ENCODE assay signal across 20 mouse cellular contexts in the genomic region with DNA sequence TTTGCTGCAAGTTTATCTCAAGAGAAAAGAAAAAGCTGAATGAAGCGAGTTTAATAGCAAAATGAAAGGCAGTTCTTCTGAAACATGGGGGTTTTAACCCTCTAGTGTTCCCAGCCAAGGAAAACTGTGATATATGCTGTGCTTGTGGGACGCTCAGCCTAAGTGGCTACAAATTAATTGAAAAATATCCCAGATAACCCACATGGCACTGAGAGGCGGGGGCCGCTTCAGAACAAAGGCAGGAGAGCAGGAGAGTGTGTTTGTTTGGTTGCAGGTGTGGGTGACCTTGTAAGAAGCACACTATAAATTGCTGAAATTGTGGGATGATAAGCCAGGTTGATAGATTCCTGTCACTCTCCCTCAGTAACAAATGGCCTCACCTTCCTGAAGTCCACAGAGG.
DNase-seq lines count a peak whose midpoint lies in the region; ATAC-seq lines count a peak whose summit lies in the region.
"Had no signal": no experiment of that assay in that cellular context is flagged by ENCODE, and none has a peak within 500 bp of the region (broad histone marks: within the 10 kb centered on the region; RNA-seq: fewer than 3 reads in every experiment).

No protein-coding gene starts in this region.

- peaks cover 17% of the 10 kb centered on the region for H3K4me1 ChIP-seq in forebrain, embryonic 10.5 days
- H3K4me1 ChIP-seq in forebrain, embryonic 11.5 days (replicated peaks; ENCODE audit: control insufficient read depth, insufficient read depth, low read length): no peaks in the 10 kb centered on the region
- peaks cover 10% of the 10 kb centered on the region for H3K4me1 ChIP-seq in hindbrain, embryonic 15.5 days (replicated peaks)
- 0 out of 2 replicates have a peak, but pooled peaks cover 4% of the 10 kb centered on the region for H3K4me1 ChIP-seq in hindbrain, embryonic 12.5 days
- no peaks in the 10 kb centered on the region for H3K4me1 ChIP-seq in midbrain, embryonic 16.5 days (ENCODE audit: control insufficient read depth, insufficient read depth, low read length)
- H3K4me1 ChIP-seq in midbrain, embryonic 13.5 days (replicated peaks): 0 out of 2 replicates have a peak, but pooled peaks cover 6% of the 10 kb centered on the region
- 0 out of 2 replicates have a peak, but pooled peaks cover 3% of the 10 kb centered on the region for H3K4me1 ChIP-seq in neural tube, embryonic 14.5 days (ENCODE audit: control insufficient read depth, insufficient read depth, low read length)

- no peaks in the 10 kb centered on the region for H3K9me3 ChIP-seq in forebrain, embryonic 10.5 days
- no peaks in the 10 kb centered on the region for H3K9me3 ChIP-seq in forebrain, embryonic 11.5 days (ENCODE audit: control insufficient read depth, low read length)
- no peaks in the 10 kb centered on the region for H3K9me3 ChIP-seq in hindbrain, embryonic 15.5 days
- no peaks in the 10 kb centered on the region for H3K9me3 ChIP-seq in hindbrain, embryonic 12.5 days (replicated peaks)
- H3K9me3 ChIP-seq in midbrain, embryonic 16.5 days (replicated peaks; ENCODE audit: control insufficient read depth, low read length, poor library complexity, severe bottlenecking): no peaks in the 10 kb centered on the region
- H3K9me3 ChIP-seq in midbrain, embryonic 13.5 days: no peaks in the 10 kb centered on the region
- H3K9me3 ChIP-seq in neural tube, embryonic 14.5 days (ENCODE audit: control insufficient read depth, low read length): no peaks in the 10 kb centered on the region
- H3K9me3 ChIP-seq: embryonic facial prominence, embryonic 13.5 days had no signal

- 79% methylated on average over 4 of the region's 4 CpGs for WGBS in forebrain, embryonic 10.5 days
- 82% methylated on average over 4 of the region's 4 CpGs for WGBS in forebrain, embryonic 11.5 days
- 57% methylated on average over 4 of the region's 4 CpGs for WGBS in hindbrain, embryonic 15.5 days
- 75% methylated on average over 4 of the region's 4 CpGs for WGBS in hindbrain, embryonic 12.5 days
- 77% methylated on average over 4 of the region's 4 CpGs for WGBS in midbrain, embryonic 16.5 days
- 64% methylated on average over 4 of the region's 4 CpGs for WGBS in midbrain, embryonic 13.5 days
- WGBS in neural tube, embryonic 14.5 days: 69% methylated on average over 4 of the region's 4 CpGs

- H3K4me2 ChIP-seq in forebrain, embryonic 11.5 days (ENCODE audit: low read depth, low read length, severe bottlenecking): no peak overlapping the region
- H3K4me2 ChIP-seq in hindbrain, embryonic 15.5 days: no peak overlapping the region
- no peak overlapping the region for H3K4me2 ChIP-seq in hindbrain, embryonic 12.5 days (replicated peaks)
- H3K4me2 ChIP-seq in midbrain, embryonic 16.5 days (ENCODE audit: low read length): no peak overlapping the region
- no peak overlapping the region for H3K4me2 ChIP-seq in midbrain, embryonic 13.5 days (replicated peaks)
- H3K4me2 ChIP-seq in neural tube, embryonic 14.5 days (ENCODE audit: low read depth, low read length): no peak overlapping the region
- H3K4me2 ChIP-seq: embryonic facial prominence, embryonic 13.5 days had no signal

- H3K4me3 ChIP-seq in forebrain, embryonic 10.5 days: no peak overlapping the region
- no peak overlapping the region for H3K4me3 ChIP-seq in forebrain, embryonic 11.5 days (ENCODE audit: low read depth, low read length)
- H3K4me3 ChIP-seq in hindbrain, embryonic 15.5 days: no peak overlapping the region
- no peak overlapping the region for H3K4me3 ChIP-seq in hindbrain, embryonic 12.5 days
- no peak overlapping the region for H3K4me3 ChIP-seq in midbrain, embryonic 16.5 days (ENCODE audit: low read depth, low read length)
- H3K4me3 ChIP-seq in midbrain, embryonic 13.5 days (replicated peaks): no peak overlapping the region
- no peak overlapping the region for H3K4me3 ChIP-seq in neural tube, embryonic 14.5 days (ENCODE audit: low read depth, low read length)
- H3K4me3 ChIP-seq: embryonic facial prominence, embryonic 13.5 days; gastrocnemius, adult 2 months had no signal

- no peak overlapping the region for H3K9ac ChIP-seq in forebrain, embryonic 11.5 days (ENCODE audit: low read length)
- H3K9ac ChIP-seq in hindbrain, embryonic 15.5 days: no peak overlapping the region
- H3K9ac ChIP-seq in hindbrain, embryonic 12.5 days: no peak overlapping the region
- no peak overlapping the region for H3K9ac ChIP-seq in midbrain, embryonic 16.5 days (ENCODE audit: low read depth, low read length)
- no peak overlapping the region for H3K9ac ChIP-seq in midbrain, embryonic 13.5 days (replicated peaks)
- H3K9ac ChIP-seq in neural tube, embryonic 14.5 days (replicated peaks; ENCODE audit: low read depth, low read length): no peak overlapping the region
- H3K9ac ChIP-seq: embryonic facial prominence, embryonic 13.5 days had no signal

- H3K27me3 ChIP-seq in forebrain, embryonic 10.5 days (ENCODE audit: poor library complexity, severe bottlenecking): no peaks in the 10 kb centered on the region
- no peaks in the 10 kb centered on the region for H3K27me3 ChIP-seq in forebrain, embryonic 11.5 days (ENCODE audit: control insufficient read depth, insufficient read depth, low read length)
- no peaks in the 10 kb centered on the region for H3K27me3 ChIP-seq in hindbrain, embryonic 15.5 days
- H3K27me3 ChIP-seq in hindbrain, embryonic 12.5 days: no peaks in the 10 kb centered on the region
- H3K27me3 ChIP-seq in midbrain, embryonic 16.5 days (ENCODE audit: control insufficient read depth, insufficient read depth, low read depth, low read length): no peaks in the 10 kb centered on the region
- no peaks in the 10 kb centered on the region for H3K27me3 ChIP-seq in midbrain, embryonic 13.5 days
- no peaks in the 10 kb centered on the region for H3K27me3 ChIP-seq in neural tube, embryonic 14.5 days (ENCODE audit: control insufficient read depth, insufficient read depth, low read length)
- H3K27me3 ChIP-seq: embryonic facial prominence, embryonic 13.5 days had no signal

- DNase-seq in forebrain, embryonic 10.5 days (ENCODE audit: extremely low spot score, low spot score): no peak
- no peak for DNase-seq in forebrain, embryonic 11.5 days (ENCODE audit: low spot score)
- no peak for DNase-seq in right cerebral cortex, postnatal 4 days
- DNase-seq: adrenal gland, postnatal 10 days; B cell, adult 2 months; cerebellum, adult 11 months; cerebellum, adult 8-10 months; gastrocnemius, adult 2 months; gastrocnemius, postnatal 25 days; heart, postnatal 10 days; heart, postnatal 4 days had no signal

- ATAC-seq in forebrain, embryonic 11.5 days (replicated peaks; ENCODE audit: low FRiP score): no peak
- ATAC-seq in hindbrain, embryonic 15.5 days (ENCODE audit: low FRiP score, low read depth): peak; percentile 56; the same call in 1 of the 2 replicates
- ATAC-seq in hindbrain, embryonic 12.5 days (ENCODE audit: low FRiP score): no peak
- 0 out of 2 replicates have a peak, but pooled peaks have one; percentile 25 for ATAC-seq in midbrain, embryonic 16.5 days
- ATAC-seq in midbrain, embryonic 13.5 days: no peak
- 0 out of 2 replicates have a peak, but pooled peaks have one; percentile 44 for ATAC-seq in neural tube, embryonic 14.5 days (ENCODE audit: low read depth)
- ATAC-seq: CD4-positive, CD25-positive, alpha-beta regulatory T cell, adult 4 months; inflammation-experienced regulatory T-cells, adult 6 months had no signal

- H3K36me3 ChIP-seq in forebrain, embryonic 10.5 days (replicated peaks): no peaks in the 10 kb centered on the region
- no peaks in the 10 kb centered on the region for H3K36me3 ChIP-seq in forebrain, embryonic 11.5 days (ENCODE audit: control insufficient read depth, insufficient read depth, low read length)
- no peaks in the 10 kb centered on the region for H3K36me3 ChIP-seq in hindbrain, embryonic 15.5 days
- no peaks in the 10 kb centered on the region for H3K36me3 ChIP-seq in hindbrain, embryonic 12.5 days
- no peaks in the 10 kb centered on the region for H3K36me3 ChIP-seq in midbrain, embryonic 16.5 days (ENCODE audit: control insufficient read depth, insufficient read depth, low read length)
- no peaks in the 10 kb centered on the region for H3K36me3 ChIP-seq in midbrain, embryonic 13.5 days
- H3K36me3 ChIP-seq in neural tube, embryonic 14.5 days (ENCODE audit: control insufficient read depth, insufficient read depth, low read length): no peaks in the 10 kb centered on the region
- H3K36me3 ChIP-seq: embryonic facial prominence, embryonic 13.5 days; G1E had no signal

- H3K27ac ChIP-seq in forebrain, embryonic 10.5 days: 0 out of 2 replicates have a peak overlapping the region, but pooled peaks have one; percentile 40
- no peak overlapping the region for H3K27ac ChIP-seq in forebrain, embryonic 11.5 days (ENCODE audit: low read depth, low read length)
- H3K27ac ChIP-seq in hindbrain, embryonic 15.5 days (replicated peaks): 0 out of 2 replicates have a peak overlapping the region, but pooled peaks have one; percentile 21
- no peak overlapping the region for H3K27ac ChIP-seq in hindbrain, embryonic 12.5 days
- no peak overlapping the region for H3K27ac ChIP-seq in midbrain, embryonic 16.5 days (ENCODE audit: low read length)
- no peak overlapping the region; the same call in 1 of the 2 replicates for H3K27ac ChIP-seq in midbrain, embryonic 13.5 days
- H3K27ac ChIP-seq in neural tube, embryonic 14.5 days (ENCODE audit: low read depth, low read length): peak overlapping the region; percentile 44; the same call in 1 of the 2 replicates
- H3K27ac ChIP-seq: embryonic facial prominence, embryonic 13.5 days; gastrocnemius, adult 2 months had no signal

Comparison
In these comparisons a context has a peak if more than half of its experiments do, and no peak if none do; other contexts are left out.
1. H3K27ac ChIP-seq: peak in forebrain, embryonic 10.5 days (single experiment), hindbrain, embryonic 15.5 days (single experiment) and neural tube, embryonic 14.5 days (single experiment); none in forebrain, embryonic 11.5 days (single experiment), hindbrain, embryonic 12.5 days (single experiment), midbrain, embryonic 16.5 days (single experiment) and midbrain, embryonic 13.5 days (single experiment).
2. ATAC-seq: peak in hindbrain, embryonic 15.5 days (single experiment), midbrain, embryonic 16.5 days (single experiment) and neural tube, embryonic 14.5 days (single experiment); none in forebrain, embryonic 11.5 days (single experiment), hindbrain, embryonic 12.5 days (single experiment) and midbrain, embryonic 13.5 days (single experiment).